Mouse (Mus musculus) layer of hippocampus, adult 11-12 months (tissue): Measurements from ENCODE around the gene Tmeff1.

Experiments
- DNase-seq: peaks from one replicate; pipeline ENCODE4 v3.0.0; 2022; ENCODE audit warnings: low spot score

The Tmeff1 gene

GRCm38 (mm10) chr4:48622246-48622645 lies 37.3 kb downstream of the Tmeff1 start:
- no peak for DNase-seq

DNA sequence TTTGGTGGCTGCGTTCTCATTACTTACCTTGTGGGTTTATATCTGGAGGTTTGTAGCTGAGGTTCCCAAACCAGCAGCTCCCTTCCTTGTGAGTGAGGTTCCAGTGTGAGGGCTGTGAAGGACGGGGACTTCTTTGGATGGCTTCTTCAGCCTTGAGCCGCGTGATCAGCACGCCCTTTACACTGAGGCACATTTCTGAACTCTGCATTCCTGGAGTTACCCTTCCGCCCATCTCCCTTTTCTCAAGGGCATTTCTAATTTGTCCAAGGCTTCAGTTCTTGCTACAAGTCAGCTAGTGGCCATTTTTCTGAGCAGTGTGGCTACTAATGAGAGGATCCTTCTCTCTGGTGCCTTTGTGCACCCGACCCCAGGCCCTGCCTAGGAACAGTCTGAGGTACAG lies 38.0 kb downstream of the Tmeff1 start:
- no peak for DNase-seq

- DNase-seq, result no peak
Observed at GRCm38 (mm10) chr4:48624961-48625360, 40.0 kb downstream of the Tmeff1 start.

GRCm38 (mm10) chr4:48625836-48626235 lies 40.9 kb downstream of the Tmeff1 start:
- no peak for DNase-seq

DNA sequence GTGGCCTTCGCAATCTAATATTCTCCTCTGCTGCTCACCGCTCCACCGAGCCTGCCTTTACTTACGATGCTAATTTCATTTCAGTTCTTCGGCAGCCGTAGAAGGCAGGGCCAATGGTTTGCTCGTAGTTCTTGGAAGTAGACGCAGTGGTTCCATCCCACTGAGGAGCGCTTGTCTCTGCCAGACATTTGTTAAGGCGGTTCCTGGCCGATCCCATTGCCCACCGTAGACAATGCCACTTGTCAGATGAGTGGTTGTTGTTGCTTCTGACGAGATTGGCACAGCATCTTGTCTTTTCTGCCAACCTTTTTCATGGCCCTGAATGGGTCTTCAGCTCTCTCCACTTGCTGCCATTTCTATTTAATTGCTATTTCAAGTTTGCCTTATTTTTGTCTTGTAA lies 44.5 kb downstream of the Tmeff1 start:
- no peak for DNase-seq

- no peak for DNase-seq
Observed at GRCm38 (mm10) chr4:48633529-48633928, 48.6 kb downstream of the Tmeff1 start.

DNA sequence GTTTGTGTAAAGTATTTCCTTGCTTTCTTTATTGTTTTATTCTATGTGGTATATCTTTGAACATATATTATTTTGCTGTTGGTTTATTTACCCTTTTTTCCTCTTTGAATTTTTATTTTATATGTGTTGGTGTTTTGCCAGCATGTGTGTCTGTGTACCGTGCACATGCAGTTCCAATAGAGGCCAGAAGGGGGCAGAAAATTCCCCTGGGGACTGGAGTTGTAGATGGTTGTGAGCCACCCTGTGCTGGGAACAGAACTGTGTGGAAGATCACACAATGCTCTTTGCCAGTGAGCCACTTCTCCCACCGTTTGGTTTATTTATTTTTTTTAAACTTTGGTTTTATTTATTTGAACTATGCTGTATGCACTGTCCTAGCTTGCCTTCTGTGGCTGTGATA lies 49.1 kb downstream of the Tmeff1 start:
- no peak for DNase-seq

- no peak for DNase-seq
Observed at GRCm38 (mm10) chr4:48636831-48637230, 51.9 kb downstream of the Tmeff1 start.

DNA sequence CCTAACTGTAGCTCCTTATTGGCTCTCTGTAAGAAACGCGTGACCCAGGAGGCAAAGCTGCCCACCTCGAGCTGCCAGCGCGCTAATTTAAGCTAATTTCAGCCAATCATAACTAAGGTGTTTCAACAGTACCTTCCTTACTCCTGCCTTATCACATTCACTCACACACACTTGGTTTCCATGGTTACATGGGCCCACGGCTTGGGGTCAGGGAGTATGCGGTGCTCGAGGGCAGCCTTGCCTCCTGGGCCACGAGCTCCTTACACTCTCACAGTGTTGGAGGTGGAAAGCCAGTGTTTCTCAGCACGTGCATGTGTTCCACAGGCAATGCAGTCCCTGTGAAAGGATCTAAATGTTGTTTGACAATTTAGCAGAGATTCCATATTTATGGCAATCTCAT lies 53.2 kb downstream of the Tmeff1 start:
- no peak for DNase-seq

- no peak for DNase-seq
Observed at GRCm38 (mm10) chr4:48639503-48639902, 54.5 kb downstream of the Tmeff1 start.

DNA sequence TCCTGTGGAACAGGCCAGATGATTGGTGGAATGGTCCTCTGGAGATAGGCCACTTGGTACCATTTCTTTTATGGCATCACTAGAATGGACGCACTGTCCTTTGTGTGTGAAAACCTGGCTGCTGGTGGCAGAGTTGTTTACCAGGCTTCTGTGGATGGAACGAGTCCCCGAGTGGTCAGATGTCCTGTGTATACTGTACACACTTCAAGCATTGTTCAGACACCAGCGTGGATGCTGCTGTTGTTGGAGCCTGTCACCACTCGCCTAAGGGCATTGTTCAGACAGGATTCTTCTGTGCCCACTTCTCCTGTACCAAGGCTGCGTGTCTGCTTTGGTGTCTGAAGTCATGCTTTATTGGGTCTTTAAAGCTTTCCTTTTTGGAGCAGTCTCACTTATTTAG lies 58.8 kb downstream of the Tmeff1 start:
- peak; percentile 67 for DNase-seq

GRCm38 (mm10) chr4:48646143-48646542 lies 61.2 kb downstream of the Tmeff1 start:
- no peak for DNase-seq

- DNase-seq, result no peak
Observed at GRCm38 (mm10) chr4:48650617-48651360, 65.8 kb downstream of the Tmeff1 start.

DNA sequence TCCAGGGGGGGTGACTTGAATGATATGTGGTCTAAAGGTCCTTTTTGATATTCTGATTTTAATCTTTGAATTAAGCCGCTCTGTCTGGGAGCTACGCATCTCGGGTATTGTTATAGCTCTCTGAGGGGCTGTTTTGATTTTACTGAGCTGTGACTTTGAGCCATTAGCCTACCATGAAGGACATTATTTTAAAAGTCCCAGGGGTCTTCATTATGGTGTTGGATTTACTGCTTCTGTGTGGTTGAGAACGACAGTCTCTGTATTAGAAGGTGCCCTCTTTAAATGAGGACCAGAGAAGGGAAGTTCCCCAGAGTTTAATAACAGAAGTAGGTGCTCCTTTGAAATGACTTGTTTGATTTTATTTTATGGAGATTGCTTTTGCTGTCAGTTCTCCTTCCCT lies 69.1 kb downstream of the Tmeff1 start:
- no peak for DNase-seq

DNA sequence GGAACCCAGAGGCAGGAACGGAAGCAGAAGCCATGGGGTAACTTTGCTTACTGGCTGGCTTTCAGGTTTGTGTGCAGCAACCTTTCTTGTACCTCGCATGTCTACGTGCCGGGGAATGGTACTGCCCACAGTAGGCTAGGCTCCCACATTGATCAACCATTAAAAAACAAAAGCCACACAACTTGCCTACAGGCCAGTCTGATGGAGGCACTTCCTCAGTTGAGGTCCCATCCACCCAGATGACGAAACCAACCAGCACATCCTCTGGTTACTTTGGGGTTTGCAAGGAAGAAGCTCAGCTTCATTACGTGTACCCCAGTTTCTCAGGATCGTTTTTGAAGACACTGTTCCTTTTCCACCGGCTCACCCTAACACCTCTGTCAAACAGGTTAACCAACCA lies 71.6 kb downstream of the Tmeff1 start:
- no peak for DNase-seq

- no peak for DNase-seq
Observed at GRCm38 (mm10) chr4:48660144-48660543, 75.2 kb downstream of the Tmeff1 start.

DNA sequence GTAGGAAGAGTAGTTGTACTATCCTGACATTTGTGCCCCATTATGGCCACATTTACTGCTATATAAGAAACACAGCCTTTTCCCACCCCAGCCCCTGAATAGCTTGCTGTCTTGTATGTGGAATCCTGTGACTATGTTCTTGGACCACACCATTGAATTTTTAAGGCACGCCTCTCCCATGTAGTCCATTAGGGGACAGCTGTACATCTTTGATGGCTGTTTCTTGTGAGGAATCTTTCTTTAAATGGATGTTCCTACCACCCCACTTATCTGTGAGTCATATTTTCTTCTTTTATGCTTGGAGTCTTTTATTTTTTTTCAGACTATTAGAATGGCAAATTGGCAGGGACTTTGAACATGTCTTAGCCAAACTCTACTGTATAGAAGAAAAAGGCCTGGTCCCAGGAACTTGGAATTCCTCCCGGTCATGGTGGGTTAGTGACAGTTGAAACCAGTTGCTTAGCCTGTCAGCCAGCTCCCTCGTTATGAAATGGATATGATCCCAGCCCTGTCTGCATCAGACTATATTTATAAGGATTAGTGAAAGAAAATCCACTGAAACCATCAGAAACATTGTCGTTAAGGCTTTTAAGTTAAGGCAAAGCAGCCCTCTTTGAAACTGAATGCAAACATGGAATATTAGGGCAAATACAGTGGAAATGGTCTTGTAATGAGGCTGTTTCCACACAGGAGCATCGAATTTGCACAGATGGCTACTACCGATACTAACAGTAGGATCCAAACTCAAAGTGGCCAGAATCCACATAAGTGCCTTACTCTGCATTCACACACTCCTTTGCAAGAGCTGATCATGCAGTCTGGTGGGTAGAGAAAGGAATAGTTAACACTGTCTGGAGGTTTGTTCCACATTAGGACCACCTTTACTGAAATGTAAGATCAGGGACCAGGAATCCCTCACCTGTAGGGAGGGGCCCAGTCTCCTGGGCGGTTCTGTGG lies 75.9 kb downstream of the Tmeff1 start:
- no peak for DNase-seq

- DNase-seq, result no peak
Observed at GRCm38 (mm10) chr4:48663271-48663670, 78.3 kb downstream of the Tmeff1 start, which contains the start of gene Cavin4. Cavin4 (plus strand) TSS chr4:48663514.

GRCm38 (mm10) chr4:48664021-48664420 lies 79.0 kb downstream of the Tmeff1 start:
- no peak for DNase-seq

DNA sequence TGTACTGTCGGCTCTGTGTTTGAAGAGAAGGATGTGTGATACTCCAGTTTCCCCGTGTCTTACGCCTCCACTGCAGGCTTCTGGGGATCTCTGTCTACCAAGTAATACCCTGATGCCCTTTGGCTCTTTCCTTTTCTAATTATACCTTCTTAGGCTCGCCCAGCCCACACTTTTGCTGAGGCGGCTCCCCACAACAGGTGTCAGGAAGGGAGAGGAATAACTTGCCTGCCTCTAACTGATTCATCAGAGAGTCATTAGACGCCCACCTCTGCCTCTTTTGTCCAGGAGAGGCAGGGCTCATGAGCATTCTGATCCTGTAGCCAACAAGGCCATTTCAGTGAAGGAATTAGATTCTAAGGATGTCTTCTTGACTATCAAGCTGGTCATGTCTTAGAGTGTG lies 82.3 kb downstream of the Tmeff1 start:
- no peak for DNase-seq

DNA sequence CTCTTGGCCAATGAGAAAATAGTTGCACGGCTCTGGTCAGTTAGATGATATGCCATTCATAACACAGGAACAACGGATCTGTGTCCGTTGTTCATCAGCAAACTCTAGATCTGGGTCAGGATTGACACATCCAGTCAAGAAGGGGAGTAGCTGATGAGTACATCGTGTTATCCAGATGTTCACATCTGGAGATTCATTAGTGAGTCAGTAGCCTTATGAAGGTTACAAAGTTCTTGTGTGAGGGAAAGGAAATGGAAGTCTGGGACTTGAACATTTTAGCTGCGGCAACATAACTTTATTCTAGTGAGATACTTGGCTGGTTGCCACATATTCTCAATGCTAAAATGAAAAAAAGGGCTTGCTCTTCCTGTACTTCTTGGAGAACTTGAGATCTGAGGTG lies 87.9 kb downstream of the Tmeff1 start:
- DNase-seq, result no peak

GRCm38 (mm10) chr4:48674412-48674811 lies 89.4 kb downstream of the Tmeff1 start:
- no peak for DNase-seq

DNA sequence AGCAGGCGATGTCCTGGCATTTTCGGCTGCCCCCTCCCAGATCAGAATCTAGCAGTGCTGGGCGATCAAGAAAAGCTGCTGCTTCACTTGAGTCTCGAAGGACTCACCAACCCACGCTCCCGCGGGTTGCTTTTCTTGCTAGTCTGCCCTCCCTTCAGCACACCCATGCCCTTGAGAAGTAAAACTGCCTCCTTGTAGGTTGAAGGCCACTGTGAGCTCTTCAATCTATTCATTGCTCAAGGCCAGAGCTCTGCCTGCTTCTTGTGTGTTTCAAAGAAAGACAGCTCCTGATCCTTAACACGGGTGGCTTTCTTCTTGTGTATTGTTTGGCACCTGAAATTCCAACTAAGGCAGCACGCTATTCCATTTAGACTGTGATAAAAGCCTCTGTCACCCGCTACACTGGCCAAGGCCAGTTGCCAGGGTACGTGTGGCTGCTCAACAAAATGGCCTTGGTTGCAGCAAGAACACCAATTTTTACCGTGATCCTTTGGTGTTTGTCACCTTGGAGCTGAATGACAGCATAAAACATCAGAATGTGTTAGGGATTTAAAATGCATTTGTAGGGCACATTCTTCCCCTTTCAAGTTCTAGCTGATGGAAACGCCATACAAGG lies 91.7 kb downstream of the Tmeff1 start:
- no peak for DNase-seq
